In genomic region chr13:23464841-23465366, GRCm38 (mm10) we compare ENCODE assay signal across 8 mouse cellular contexts. TPM values are rescaled to one million over a fixed set of nuclear protein-coding genes. Genes with fewer than 3 reads are reported as not detected.
DNase-seq lines count a peak whose midpoint lies in the region; ATAC-seq lines count a peak whose summit lies in the region.

No protein-coding gene starts in this region.

- peak overlapping the region; percentile 67 for H3K9ac ChIP-seq in lung, embryonic 16.5 days (ENCODE audit: low read length)
- H3K9ac ChIP-seq in embryonic facial prominence, embryonic 14.5 days (ENCODE audit: low read depth, low read length): peak overlapping the region; percentile 48
- peak overlapping the region; percentile 70 for H3K9ac ChIP-seq in intestine, embryonic 16.5 days (ENCODE audit: low read depth, low read length)
- H3K9ac ChIP-seq in neural tube, embryonic 12.5 days: peak overlapping the region; percentile 26

- H3K4me3 ChIP-seq in lung, embryonic 16.5 days (ENCODE audit: low read length): peak overlapping the region; percentile 69
- H3K4me3 ChIP-seq in embryonic facial prominence, embryonic 14.5 days (ENCODE audit: low read depth, low read length): peak overlapping the region; percentile 57
- H3K4me3 ChIP-seq in intestine, embryonic 16.5 days (ENCODE audit: low read length): peak overlapping the region; percentile 64
- H3K4me3 ChIP-seq in neural tube, embryonic 12.5 days: peak overlapping the region; percentile 58

- H3K4me1 ChIP-seq in lung, embryonic 16.5 days (replicated peaks; ENCODE audit: control insufficient read depth, insufficient read depth, low read length): peaks cover 17% of the 10 kb centered on the region
- peaks cover 20% of the 10 kb centered on the region for H3K4me1 ChIP-seq in embryonic facial prominence, embryonic 14.5 days (ENCODE audit: control insufficient read depth, insufficient read depth, low read length)
- H3K4me1 ChIP-seq in intestine, embryonic 16.5 days (ENCODE audit: control insufficient read depth, insufficient read depth, low read length): peaks cover 19% of the 10 kb centered on the region
- H3K4me1 ChIP-seq in neural tube, embryonic 12.5 days: peaks cover 16% of the 10 kb centered on the region

- peak overlapping the region; percentile 95 for H3K4me2 ChIP-seq in lung, embryonic 16.5 days (ENCODE audit: low read depth, low read length)
- peak overlapping the region; percentile 65 for H3K4me2 ChIP-seq in embryonic facial prominence, embryonic 14.5 days (ENCODE audit: low read depth, low read length)
- peak overlapping the region; percentile 88 for H3K4me2 ChIP-seq in intestine, embryonic 16.5 days (ENCODE audit: low read depth, low read length)
- peak overlapping the region; percentile 78 for H3K4me2 ChIP-seq in neural tube, embryonic 12.5 days (replicated peaks)

- H3K27ac ChIP-seq in lung, embryonic 16.5 days (ENCODE audit: low read length): no peak overlapping the region
- H3K27ac ChIP-seq in embryonic facial prominence, embryonic 14.5 days (replicated peaks; ENCODE audit: low read depth, low read length): no peak overlapping the region
- H3K27ac ChIP-seq in intestine, embryonic 16.5 days (ENCODE audit: low read length): no peak overlapping the region
- no peak overlapping the region for H3K27ac ChIP-seq in neural tube, embryonic 12.5 days

- no peaks in the 10 kb centered on the region for H3K36me3 ChIP-seq in lung, embryonic 16.5 days (ENCODE audit: control insufficient read depth, insufficient read depth, low read length)
- no peaks in the 10 kb centered on the region for H3K36me3 ChIP-seq in embryonic facial prominence, embryonic 14.5 days (ENCODE audit: control insufficient read depth, insufficient read depth, low read length)
- H3K36me3 ChIP-seq in intestine, embryonic 16.5 days (ENCODE audit: control insufficient read depth, insufficient read depth, low read length): no peaks in the 10 kb centered on the region
- no peaks in the 10 kb centered on the region for H3K36me3 ChIP-seq in neural tube, embryonic 12.5 days

- no peak for ATAC-seq in lung, embryonic 16.5 days (ENCODE audit: low read depth)
- no peak for ATAC-seq in embryonic facial prominence, embryonic 14.5 days (ENCODE audit: low read depth)
- ATAC-seq in intestine, embryonic 16.5 days: peak; percentile 24; the same call in 1 of the 2 replicates
- ATAC-seq in neural tube, embryonic 12.5 days (ENCODE audit: low FRiP score, low read depth): no peak
- ATAC-seq in erythroid progenitor cell, adult 5-6 weeks (replicated peaks; ENCODE audit: low FRiP score, poor library complexity, severe bottlenecking): no peak

- WGBS in lung, embryonic 16.5 days: 4% methylated on average over 11 of the region's 11 CpGs
- 6% methylated on average over 11 of the region's 11 CpGs for WGBS in embryonic facial prominence, embryonic 14.5 days
- WGBS in intestine, embryonic 16.5 days: 9% methylated on average over 11 of the region's 11 CpGs
- 1% methylated on average over 11 of the region's 11 CpGs for WGBS in neural tube, embryonic 12.5 days

- H3K9me3 ChIP-seq in lung, embryonic 16.5 days (ENCODE audit: control insufficient read depth, low read length): no peaks in the 10 kb centered on the region
- no peaks in the 10 kb centered on the region for H3K9me3 ChIP-seq in embryonic facial prominence, embryonic 14.5 days (ENCODE audit: control insufficient read depth, low read length)
- no peaks in the 10 kb centered on the region for H3K9me3 ChIP-seq in intestine, embryonic 16.5 days (ENCODE audit: control insufficient read depth, low read length)
- no peaks in the 10 kb centered on the region for H3K9me3 ChIP-seq in neural tube, embryonic 12.5 days

- no peak for DNase-seq in lung, postnatal 4 days
- DNase-seq in embryonic facial prominence, embryonic 14.5 days (ENCODE audit: low spot score): no peak
- DNase-seq in adrenal gland, postnatal 14 days: no peak
- DNase-seq in testis, postnatal 10 days (ENCODE audit: low spot score): no peak

- no peaks in the 10 kb centered on the region for H3K27me3 ChIP-seq in lung, embryonic 16.5 days (ENCODE audit: control insufficient read depth, insufficient read depth, low read depth, low read length)
- no peaks in the 10 kb centered on the region for H3K27me3 ChIP-seq in embryonic facial prominence, embryonic 14.5 days (replicated peaks; ENCODE audit: control insufficient read depth, insufficient read depth, low read length)
- H3K27me3 ChIP-seq in intestine, embryonic 16.5 days (replicated peaks; ENCODE audit: control insufficient read depth, insufficient read depth, low read length): no peaks in the 10 kb centered on the region
- 0 out of 2 replicates have a peak, but pooled peaks cover 6% of the 10 kb centered on the region for H3K27me3 ChIP-seq in neural tube, embryonic 12.5 days (replicated peaks)

RNA-seq across cellular contexts. Expression of gene Btn1a1, which starts 0.8 kb away (rescaled TPM):
- polyA plus RNA-seq in lung, embryonic 16.5 days (2015; fragmentation: Nextera tagmentation; extraction: Ambion mirVana): 0.06 and 0.10 TPM in 2 replicates
- 0.18 TPM in 1 of 2 replicates, not detected in the other for polyA plus RNA-seq in embryonic facial prominence, embryonic 14.5 days (2014; fragmentation: Nextera tagmentation; extraction: Ambion mirVana)
- 0.07 and 0.11 TPM in 2 replicates for polyA plus RNA-seq in intestine, embryonic 16.5 days (2015; fragmentation: Nextera tagmentation; extraction: Ambion mirVana)
- not detected in 2 replicates for polyA plus RNA-seq in neural tube, embryonic 12.5 days (2016; fragmentation: Nextera tagmentation; extraction: Ambion mirVana)
- 1.4 and 4.2 TPM in 2 replicates for total RNA-seq in erythroid progenitor cell, adult 5-6 weeks (2015; ENCODE audit: low replicate concordance)
- 0.90 and 1.4 TPM in 2 replicates for total RNA-seq in erythroid progenitor cell, adult 5-6 weeks (2017; ENCODE audit: low replicate concordance)
- 0.19 TPM in 1 of 2 replicates, not detected in the other for total RNA-seq in adrenal gland, postnatal 14 days (2021)

RNA-seq across cellular contexts. Expression of gene Btn2a2, which starts 23.8 kb away (rescaled TPM):
- 0.20 and 0.28 TPM in 2 replicates for polyA plus RNA-seq in lung, embryonic 16.5 days (2015; fragmentation: Nextera tagmentation; extraction: Ambion mirVana)
- polyA plus RNA-seq in embryonic facial prominence, embryonic 14.5 days (2014; fragmentation: Nextera tagmentation; extraction: Ambion mirVana): 0.40 and 0.51 TPM in 2 replicates
- polyA plus RNA-seq in intestine, embryonic 16.5 days (2015; fragmentation: Nextera tagmentation; extraction: Ambion mirVana): 0.12 TPM in 2 replicates
- polyA plus RNA-seq in neural tube, embryonic 12.5 days (2016; fragmentation: Nextera tagmentation; extraction: Ambion mirVana): 0.23 and 0.31 TPM in 2 replicates
- not detected in 2 replicates for total RNA-seq in erythroid progenitor cell, adult 5-6 weeks (2015; ENCODE audit: low replicate concordance)
- total RNA-seq in erythroid progenitor cell, adult 5-6 weeks (2017; ENCODE audit: low replicate concordance): not detected in 2 replicates
- total RNA-seq in adrenal gland, postnatal 14 days (2021): not detected in 2 replicates

RNA-seq across cellular contexts. Expression of gene Abt1, which starts 41.2 kb away (rescaled TPM):
- polyA plus RNA-seq in lung, embryonic 16.5 days (2015; fragmentation: Nextera tagmentation; extraction: Ambion mirVana): 11.8 and 12.3 TPM in 2 replicates
- 10.3 and 11.6 TPM in 2 replicates for polyA plus RNA-seq in embryonic facial prominence, embryonic 14.5 days (2014; fragmentation: Nextera tagmentation; extraction: Ambion mirVana)
- polyA plus RNA-seq in intestine, embryonic 16.5 days (2015; fragmentation: Nextera tagmentation; extraction: Ambion mirVana): 10.2 and 11.2 TPM in 2 replicates
- polyA plus RNA-seq in neural tube, embryonic 12.5 days (2016; fragmentation: Nextera tagmentation; extraction: Ambion mirVana): 11.4 TPM in 2 replicates
- total RNA-seq in erythroid progenitor cell, adult 5-6 weeks (2015; ENCODE audit: low replicate concordance): 1.1 and 2.1 TPM in 2 replicates
- 1.3 and 1.6 TPM in 2 replicates for total RNA-seq in erythroid progenitor cell, adult 5-6 weeks (2017; ENCODE audit: low replicate concordance)
- total RNA-seq in adrenal gland, postnatal 14 days (2021): 5.9 and 6.3 TPM in 2 replicates
